Mouse (Mus musculus): ENCODE results near the gene Ticrr. TPM values are rescaled to one million over a fixed set of nuclear protein-coding genes. Genes with fewer than 3 reads are reported as not detected.

Gene Ticrr
- 6.3 and 7.5 TPM in 2 replicates for polyA plus RNA-seq (2015; fragmentation: Nextera tagmentation; extraction: Ambion mirVana)

DNA sequence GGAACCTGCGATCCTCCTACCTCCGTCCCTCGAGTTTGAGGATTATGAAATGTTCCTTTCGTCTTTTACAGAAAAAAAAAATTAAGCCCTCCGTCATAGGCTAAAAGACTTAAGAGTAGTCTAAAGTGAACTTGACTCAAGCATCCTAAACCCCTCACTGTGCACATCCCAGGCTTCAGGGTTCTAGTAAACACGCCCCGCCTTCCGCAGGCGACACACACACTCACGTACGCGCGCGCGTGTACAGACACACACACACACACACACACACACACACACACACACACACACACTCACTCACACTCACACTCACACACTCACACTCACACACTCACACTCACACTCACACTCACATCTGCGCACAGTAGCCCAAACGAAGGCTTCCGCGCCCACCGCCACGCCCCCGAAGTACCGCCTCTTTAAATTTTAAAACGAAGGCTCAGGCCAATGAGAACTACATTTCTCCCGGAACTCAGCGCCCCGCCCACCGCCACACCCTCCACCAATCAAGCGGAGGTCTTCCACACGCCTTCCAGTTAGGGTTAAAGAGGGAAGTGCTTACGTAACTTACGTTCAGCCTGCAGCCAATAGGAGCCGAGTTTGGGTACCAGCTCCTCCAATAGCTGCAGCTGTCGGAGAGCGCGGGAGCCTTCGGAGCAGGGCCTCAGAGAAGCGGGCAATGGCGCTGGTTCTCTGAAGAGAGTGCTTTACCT is at the start of gene Ticrr:
TSS of gene Ticrr (plus strand) at position 619 of the 713 bp plus-strand sequence.
- WGBS (ENCODE audit: insufficient replicate concordance), result under 1% methylated on average over 39 of the region's 39 CpGs
- Histone ChIP-seq H3K4me2 (peak within 1 kb of the TSS; percentile 85), H3K27ac (replicated peaks) (peak within 1 kb of the TSS; percentile 71), H3K4me1 (replicated peaks) (peaks cover 40% of the 10 kb centered on the region), H3K9me3 (replicated peaks) (no peaks in the 10 kb centered on the region), H3K9ac (peak within 1 kb of the TSS; percentile 91), H3K4me3 (replicated peaks) (peak within 1 kb of the TSS; percentile 89), H3K27me3 (0 out of 2 replicates have a peak, but pooled peaks cover 4% of the 10 kb centered on the region), H3K36me3 (replicated peaks) (peaks cover 20% of the 10 kb centered on the region)
- peak; percentile 98 for ATAC-seq (ENCODE audit: insufficient read depth)

DNA sequence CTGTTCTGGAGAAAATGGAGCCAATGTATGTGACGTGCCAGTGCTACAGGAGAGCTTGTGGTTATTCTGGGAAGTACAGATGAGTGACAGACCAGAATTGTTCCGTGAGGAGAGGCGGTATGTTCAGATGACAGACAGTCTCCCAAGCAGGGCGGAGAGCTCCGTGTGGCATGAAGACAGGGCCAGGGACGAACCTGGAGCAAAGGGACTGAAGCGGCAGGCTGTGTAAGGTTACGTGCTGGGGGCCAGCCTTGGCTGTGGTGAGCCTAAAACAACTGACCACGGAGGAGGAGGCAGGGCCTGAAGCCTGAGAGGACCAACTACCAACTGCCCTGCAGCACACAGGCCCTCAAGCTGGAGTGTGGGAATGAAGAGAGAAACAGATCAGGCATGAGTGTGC is 48.1 kb upstream of the Ticrr start:
- 62% methylated on average over 9 of the region's 9 CpGs for WGBS (ENCODE audit: insufficient replicate concordance)
- no peak for ATAC-seq (ENCODE audit: insufficient read depth)

DNA sequence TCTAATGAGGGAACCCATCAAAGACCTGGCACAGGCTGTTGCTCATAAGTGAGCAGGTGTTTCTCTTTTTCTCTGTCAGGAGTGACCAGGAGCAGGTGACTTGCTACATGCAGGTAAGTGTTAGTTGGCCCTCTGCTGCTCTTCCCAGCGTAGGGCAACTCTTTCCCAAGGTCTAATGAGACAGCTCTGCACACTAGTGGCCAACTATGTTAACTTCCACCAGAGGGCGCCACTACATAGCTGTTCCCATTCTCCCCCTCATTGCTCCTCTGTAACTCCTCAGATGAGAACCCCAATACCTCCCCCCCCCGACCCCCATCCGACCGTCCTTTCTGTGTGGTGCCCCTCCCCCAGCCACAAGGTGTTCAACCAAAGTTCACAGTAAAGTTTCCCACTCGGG is 47.2 kb upstream of the Ticrr start:
- Histone ChIP-seq H3K27ac (replicated peaks) (no peak overlapping the region), H3K4me3 (replicated peaks) (no peak overlapping the region), H3K9me3 (replicated peaks) (no peaks in the 10 kb centered on the region), H3K27me3 (peaks cover 60% of the 10 kb centered on the region), H3K4me2 (no peak overlapping the region), H3K9ac (no peak overlapping the region), H3K36me3 (replicated peaks) (no peaks in the 10 kb centered on the region), H3K4me1 (replicated peaks) (no peaks in the 10 kb centered on the region)
- WGBS (ENCODE audit: insufficient replicate concordance), result 12% methylated on average over 6 of the region's 6 CpGs
- ATAC-seq (ENCODE audit: insufficient read depth), result no peak

More for the DNA sequence above, 48.1 kb upstream of the Ticrr start:
- H3K27me3 ChIP-seq, result peaks cover 60% of the 10 kb centered on the region
- no peak overlapping the region for H3K27ac ChIP-seq (replicated peaks)
- no peaks in the 10 kb centered on the region for H3K36me3 ChIP-seq (replicated peaks)
- no peaks in the 10 kb centered on the region for H3K9me3 ChIP-seq (replicated peaks)
- no peak overlapping the region for H3K4me2 ChIP-seq
- no peak overlapping the region for H3K4me3 ChIP-seq (replicated peaks)
- no peak overlapping the region for H3K9ac ChIP-seq
- no peaks in the 10 kb centered on the region; the same call in 1 of the 2 replicates for H3K4me1 ChIP-seq (replicated peaks)

- H3K36me3 ChIP-seq (replicated peaks), result no peaks in the 10 kb centered on the region
- H3K9me3 ChIP-seq (replicated peaks), result no peaks in the 10 kb centered on the region
- H3K27me3 ChIP-seq, result peaks cover 60% of the 10 kb centered on the region
- H3K4me1 ChIP-seq (replicated peaks), result no peaks in the 10 kb centered on the region
- no peak overlapping the region for H3K4me2 ChIP-seq
- ATAC-seq (ENCODE audit: insufficient read depth), result no peak
- no peak overlapping the region for H3K27ac ChIP-seq (replicated peaks)
- 49% methylated on average over 11 of the region's 11 CpGs for WGBS (ENCODE audit: insufficient replicate concordance)
- H3K4me3 ChIP-seq (replicated peaks), result no peak overlapping the region
- no peak overlapping the region for H3K9ac ChIP-seq
Observed at GRCm38 (mm10) chr7:79613314-79613713, 46.7 kb upstream of the Ticrr start.

GRCm38 (mm10) chr7:79615008-79615407 is 45.0 kb upstream of the Ticrr start:
- WGBS (ENCODE audit: insufficient replicate concordance), result 54% methylated on average over 4 of the region's 4 CpGs
- ATAC-seq (ENCODE audit: insufficient read depth), result no peak

DNA sequence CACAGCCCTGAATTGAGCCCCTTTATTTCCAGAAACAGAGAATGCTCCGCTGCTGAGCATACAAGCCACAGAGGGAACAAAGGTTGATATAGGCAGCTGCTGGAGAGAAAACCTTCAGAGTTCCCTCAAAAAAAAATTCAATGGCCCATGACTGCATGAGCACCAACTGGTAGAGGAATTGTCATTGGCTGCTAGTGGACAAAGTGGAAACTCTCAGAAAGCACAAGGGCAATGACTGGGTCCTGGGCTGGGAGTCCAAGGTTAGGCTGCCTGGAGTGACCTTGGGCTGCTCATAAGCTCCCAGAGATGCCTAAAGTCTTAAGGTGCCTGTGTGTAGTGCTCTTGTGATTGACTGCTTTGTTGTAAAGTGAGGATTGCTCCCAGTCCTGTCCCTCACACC is 44.1 kb upstream of the Ticrr start:
- Histone ChIP-seq H3K4me1 (replicated peaks) (no peaks in the 10 kb centered on the region), H3K9ac (no peak overlapping the region), H3K9me3 (replicated peaks) (no peaks in the 10 kb centered on the region), H3K4me3 (replicated peaks) (no peak overlapping the region), H3K4me2 (no peak overlapping the region), H3K27ac (replicated peaks) (no peak overlapping the region), H3K36me3 (replicated peaks) (no peaks in the 10 kb centered on the region), H3K27me3 (peaks cover 66% of the 10 kb centered on the region)
- 49% methylated on average over 1 of the region's 1 CpGs for WGBS (ENCODE audit: insufficient replicate concordance)
- ATAC-seq (ENCODE audit: insufficient read depth), result no peak

More at GRCm38 (mm10) chr7:79615008-79615407, 45.0 kb upstream of the Ticrr start:
- Histone ChIP-seq H3K9ac (no peak overlapping the region), H3K4me2 (no peak overlapping the region), H3K27ac (replicated peaks) (no peak overlapping the region), H3K9me3 (replicated peaks) (no peaks in the 10 kb centered on the region), H3K4me1 (replicated peaks) (no peaks in the 10 kb centered on the region), H3K27me3 (peaks cover 66% of the 10 kb centered on the region), H3K36me3 (replicated peaks) (no peaks in the 10 kb centered on the region), H3K4me3 (replicated peaks) (no peak overlapping the region)

- ATAC-seq (ENCODE audit: insufficient read depth), result no peak
- WGBS (ENCODE audit: insufficient replicate concordance), result 6% methylated on average over 33 of the region's 33 CpGs
- Histone ChIP-seq H3K4me1 (replicated peaks) (no peaks in the 10 kb centered on the region), H3K4me2 (no peak within 1 kb of the TSS), H3K27me3 (peaks cover 57% of the 10 kb centered on the region), H3K9ac (no peak within 1 kb of the TSS), H3K4me3 (replicated peaks) (no peak within 1 kb of the TSS), H3K9me3 (replicated peaks) (no peaks in the 10 kb centered on the region), H3K27ac (replicated peaks) (no peak within 1 kb of the TSS), H3K36me3 (replicated peaks) (no peaks in the 10 kb centered on the region)
Observed at GRCm38 (mm10) chr7:79617418-79617817, 42.6 kb upstream of the Ticrr start, which contains the start of gene Rhcg. Rhcg (minus strand) TSS chr7:79617657.

- Histone ChIP-seq H3K27me3 (peaks cover 51% of the 10 kb centered on the region), H3K9ac (no peak overlapping the region), H3K27ac (replicated peaks) (no peak overlapping the region), H3K36me3 (replicated peaks) (no peaks in the 10 kb centered on the region), H3K4me1 (replicated peaks) (no peaks in the 10 kb centered on the region), H3K4me3 (replicated peaks) (no peak overlapping the region), H3K4me2 (no peak overlapping the region), H3K9me3 (replicated peaks) (no peaks in the 10 kb centered on the region)
- no peak for ATAC-seq (ENCODE audit: insufficient read depth)
- WGBS (ENCODE audit: insufficient replicate concordance), result 34% methylated on average over 4 of the region's 4 CpGs
Observed at GRCm38 (mm10) chr7:79619493-79619892, 40.5 kb upstream of the Ticrr start.

DNA sequence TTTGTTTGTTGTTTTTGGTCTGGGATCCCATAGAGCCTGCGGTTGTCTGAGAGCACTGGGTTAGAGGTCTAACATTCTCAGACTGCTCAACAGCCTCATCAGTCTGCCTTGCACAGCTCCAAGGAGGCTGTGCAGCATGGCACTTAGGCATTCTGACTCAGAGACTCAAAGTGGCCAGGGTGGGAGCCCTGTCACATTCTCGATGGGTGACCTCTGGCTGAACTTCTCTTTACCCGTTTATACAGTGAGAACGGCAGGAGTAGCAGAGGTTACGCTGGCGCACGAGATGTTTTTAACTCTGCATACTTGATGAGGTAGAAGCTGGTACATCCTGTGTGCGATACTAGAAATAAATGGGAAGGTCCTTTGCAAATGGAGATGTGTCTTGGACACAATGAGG is 36.9 kb upstream of the Ticrr start:
- Histone ChIP-seq H3K9me3 (replicated peaks) (no peaks in the 10 kb centered on the region), H3K27ac (replicated peaks) (no peak overlapping the region), H3K4me2 (no peak overlapping the region), H3K36me3 (replicated peaks) (no peaks in the 10 kb centered on the region), H3K4me1 (replicated peaks) (0 out of 2 replicates have a peak, but pooled peaks cover 3% of the 10 kb centered on the region), H3K9ac (no peak overlapping the region), H3K4me3 (replicated peaks) (no peak overlapping the region), H3K27me3 (peaks cover 21% of the 10 kb centered on the region)
- WGBS (ENCODE audit: insufficient replicate concordance), result 66% methylated on average over 8 of the region's 8 CpGs
- no peak for ATAC-seq (ENCODE audit: insufficient read depth)

DNA sequence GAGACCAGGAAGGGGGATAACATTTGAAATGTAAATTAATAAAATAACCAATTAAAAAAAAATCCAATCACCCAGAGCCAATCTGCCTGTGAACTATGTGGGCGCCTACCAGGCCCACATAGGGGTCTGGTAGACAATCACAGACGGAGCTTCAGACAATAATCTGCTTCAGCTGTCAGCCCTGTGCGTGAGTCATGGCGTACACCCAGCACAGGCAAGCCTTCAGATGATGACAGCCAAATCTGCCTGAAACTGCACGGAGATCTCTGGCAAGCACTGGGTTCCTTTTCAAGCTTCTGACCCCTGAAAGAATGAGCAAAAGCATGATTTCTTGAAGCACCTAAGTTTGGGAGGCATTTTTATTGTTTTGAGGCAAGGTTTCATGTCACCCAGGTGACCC is 33.8 kb upstream of the Ticrr start:
- no peak overlapping the region for H3K9ac ChIP-seq
- no peak overlapping the region for H3K27ac ChIP-seq (replicated peaks)
- ATAC-seq (ENCODE audit: insufficient read depth), result no peak
- no peak overlapping the region for H3K4me2 ChIP-seq
- peaks cover 6% of the 10 kb centered on the region; the same call in 1 of the 2 replicates for H3K27me3 ChIP-seq
- 0 out of 2 replicates have a peak, but pooled peaks cover 3% of the 10 kb centered on the region for H3K4me1 ChIP-seq (replicated peaks)
- WGBS (ENCODE audit: insufficient replicate concordance), result 68% methylated on average over 5 of the region's 5 CpGs
- H3K36me3 ChIP-seq (replicated peaks), result no peaks in the 10 kb centered on the region
- no peak overlapping the region for H3K4me3 ChIP-seq (replicated peaks)
- H3K9me3 ChIP-seq (replicated peaks), result no peaks in the 10 kb centered on the region

DNA sequence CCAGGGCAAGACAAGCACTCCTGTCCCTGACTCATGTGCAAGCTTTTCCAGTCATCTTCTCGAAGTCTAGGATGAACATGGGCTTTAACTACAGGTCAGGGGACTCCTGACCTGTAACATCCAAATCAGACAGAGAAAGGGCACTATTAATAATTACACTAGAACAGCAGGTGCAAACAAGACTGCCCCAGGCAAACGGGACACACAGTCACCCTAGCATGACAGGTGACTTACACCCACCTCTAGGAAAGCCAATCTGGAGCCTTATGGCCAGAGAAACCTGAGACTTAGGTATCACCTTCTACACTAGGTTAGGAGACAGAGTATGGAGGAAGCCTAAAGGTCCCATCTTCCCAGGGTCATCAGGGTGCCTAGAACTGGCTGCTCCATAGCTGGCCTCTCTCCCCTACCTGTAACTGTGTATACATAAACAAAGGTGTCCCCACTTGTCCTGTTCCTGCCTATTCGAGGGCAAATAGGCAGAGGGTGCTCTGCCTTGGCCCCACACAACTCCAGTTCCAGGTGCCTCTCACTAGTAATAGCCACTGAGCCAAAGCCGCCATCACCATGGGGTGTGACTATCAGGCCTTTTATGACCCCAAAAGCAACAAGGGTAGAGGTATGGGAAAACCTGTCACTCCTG is 31.6 kb upstream of the Ticrr start:
- Histone ChIP-seq H3K4me2 (no peak overlapping the region), H3K27ac (replicated peaks) (no peak overlapping the region), H3K9me3 (replicated peaks) (no peaks in the 10 kb centered on the region), H3K4me3 (replicated peaks) (no peak overlapping the region), H3K4me1 (replicated peaks) (0 out of 2 replicates have a peak, but pooled peaks cover 3% of the 10 kb centered on the region), H3K36me3 (replicated peaks) (no peaks in the 10 kb centered on the region), H3K9ac (no peak overlapping the region), H3K27me3 (0 out of 2 replicates have a peak, but pooled peaks cover 6% of the 10 kb centered on the region)
- WGBS (ENCODE audit: insufficient replicate concordance), result 42% methylated on average over 4 of the region's 4 CpGs
- ATAC-seq (ENCODE audit: insufficient read depth), result no peak

All from liver, embryonic 15.5 days (tissue).